Mouse (Mus musculus): ENCODE measurements around the gene Grid1.

- TF ChIP-seq POLR2A (IDR thresholded peaks at IDR 0.05; ENCODE audit: insufficient read depth, low read length) (no peak), CTCF (IDR thresholded peaks at IDR 0.05; ENCODE audit: low read depth, low read length) (no peak), EP300 (IDR thresholded peaks at IDR 0.05; ENCODE audit: insufficient read depth, low read depth, low read length) (no peak)
Measured at GRCm38 (mm10) chr14:35027501-35028140, 207.7 kb downstream of the Grid1 start.
